Mouse (Mus musculus): ENCODE results near the gene Mrpl50.

GRCm38 (mm10) chr4:49467360-49467759 is 53.5 kb downstream of the Mrpl50 start:
- TF ChIP-seq POLR2A (IDR thresholded peaks at IDR 0.05; ENCODE audit: insufficient read depth, low read depth, low read length) (no peak), CTCF (IDR thresholded peaks at IDR 0.05) (0 out of 2 replicates have a peak, but pooled peaks have one; percentile 7), EP300 (IDR thresholded peaks at IDR 0.05; ENCODE audit: insufficient read depth, low read depth, low read length) (no peak)
